Mouse (Mus musculus) myocyte (in vitro differentiated cells): ENCODE measurements at regions not wholly inside any gene's neighbourhood (a gene's known extent, or its start where the extent isn't known, plus 50 kb on each side); places are given as distances from the start of the nearest gene placed in this dataset.
"Not testable (repeated sequence)": the region's sequence is repeated elsewhere in the genome, so short reads cannot be mapped to it uniquely, and the experiment has no call there.

Source experiments
- CEBPB ChIP-seq: IDR thresholded peaks from 2 replicates; pipeline ENCODE4 v1.6.1; 2011; ENCODE audit warnings: mild to moderate bottlenecking, moderate library complexity; ENCODE audit not compliant: poor library complexity, insufficient read depth, severe bottlenecking
- E2F4 ChIP-seq: IDR thresholded peaks from one replicate; pipeline ENCODE4 v1.6.1; 2011; ENCODE audit warnings: mild to moderate bottlenecking, control low read depth, moderate library complexity; ENCODE audit not compliant: insufficient read depth
- MAX ChIP-seq: IDR thresholded peaks from one replicate; pipeline ENCODE4 v1.6.1; 2011; ENCODE audit warnings: low read depth, mild to moderate bottlenecking, control low read depth
- MYOD1 ChIP-seq, 3 experiments: IDR thresholded peaks; one replicate each; pipeline ENCODE4 v1.6.1; 2011; ENCODE audit warnings: control low read depth in 2 of 3, low read depth in 2 of 3, mild to moderate bottlenecking in 2 of 3, moderate library complexity in 1 of 3; ENCODE audit not compliant: insufficient read length in 2 of 3, control insufficient read depth in 1 of 3
- MYOG ChIP-seq, 3 experiments: IDR thresholded peaks; one replicate each; pipeline ENCODE4 v1.6.1; 2011; ENCODE audit warnings: control low read depth in 2 of 3, low read depth in 2 of 3, mild to moderate bottlenecking in 2 of 3; ENCODE audit not compliant: insufficient read length in 2 of 3, control insufficient read depth in 1 of 3, insufficient read depth in 1 of 3
- POLR2A ChIP-seq: IDR thresholded peaks from one replicate; pipeline ENCODE4 v1.6.1; 2011; ENCODE audit warnings: low read depth, mild to moderate bottlenecking, control low read depth, moderate library complexity; ENCODE audit not compliant: insufficient read length
- POLR2AphosphoS2 ChIP-seq: IDR thresholded peaks from one replicate; pipeline ENCODE4 v1.6.1; 2011; ENCODE audit warnings: low read depth, control low read depth; ENCODE audit not compliant: insufficient read length
- TCF12 ChIP-seq: IDR thresholded peaks from one replicate; pipeline ENCODE4 v1.6.1; 2011; ENCODE audit warnings: mild to moderate bottlenecking, control low read depth; ENCODE audit not compliant: poor library complexity, insufficient read depth, severe bottlenecking
- USF1 ChIP-seq: IDR thresholded peaks from one replicate; pipeline ENCODE4 v1.6.1; 2011; ENCODE audit warnings: low read depth, mild to moderate bottlenecking, control low read depth, moderate library complexity

DNA sequence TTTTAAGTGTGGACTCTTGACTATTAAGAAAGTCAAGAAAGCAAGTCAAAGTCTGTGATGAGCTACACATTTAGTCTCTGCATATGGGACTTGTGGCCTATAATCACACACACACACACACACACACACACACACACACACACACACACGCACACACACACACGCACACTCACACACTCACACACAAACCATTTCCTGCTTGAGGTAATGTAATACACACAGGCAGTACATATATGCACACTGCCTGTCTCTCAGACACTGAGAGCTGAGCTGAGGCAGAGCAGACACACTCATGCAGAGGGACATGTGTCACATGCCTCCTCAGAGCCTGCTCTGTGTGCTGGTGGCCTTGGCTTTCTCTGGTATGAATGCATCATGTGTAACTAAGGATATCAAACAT lies 461.0 kb upstream of the Olfr1507 start:
- TF ChIP-seq CEBPB; MAX; USF1; TCF12; E2F4; POLR2AphosphoS2; MYOD1 (IDR thresholded peaks at IDR 0.05; ENCODE audit: control insufficient read depth in 1 of 3, insufficient read length in 2 of 3, low read depth in 2 of 3); MYOG (IDR thresholded peaks at IDR 0.05; ENCODE audit: control insufficient read depth in 1 of 3, insufficient read depth in 1 of 3, insufficient read length in 2 of 3, low read depth in 2 of 3); POLR2A: not testable (repeated sequence)
